Mouse (Mus musculus) limb, embryonic 13.5 days (tissue): Measurements from ENCODE around the gene 4930438A08Rik. TPM values are rescaled to one million over a fixed set of nuclear protein-coding genes. Genes with fewer than 3 reads are reported as not detected.
"Not testable (repeated sequence)": the region's sequence is repeated elsewhere in the genome, so short reads cannot be mapped to it uniquely, and the experiment has no call there.

Experiments used
- ATAC-seq: fragments of 200-750 bp; cut with Nextera tagmentation; 2 replicates; pipeline ENCODE4 v1.8.0; 2017; ENCODE audit warnings: low read depth, moderate number of reproducible peaks, moderate TSS enrichment; ENCODE audit not compliant: low FRiP score
- H3K27ac ChIP-seq: fragments of 300-500 bp; sonication (generic); 2 replicates; pipeline ENCODE4 v1.5.1; 2015; ENCODE audit warnings: inconsistent platforms, mild to moderate bottlenecking, moderate library complexity
- H3K27me3 ChIP-seq: fragments of 300-500 bp; sonication (generic); 2 replicates; pipeline ENCODE4 v1.6.1; 2015; ENCODE audit warnings: mild to moderate bottlenecking, inconsistent platforms
- H3K36me3 ChIP-seq: fragments of 300-500 bp; sonication (generic); 2 replicates; pipeline ENCODE4 v1.6.1; 2015; ENCODE audit warnings: inconsistent platforms, mild to moderate bottlenecking, moderate library complexity
- H3K4me1 ChIP-seq: fragments of 300-500 bp; sonication (generic); 2 replicates; pipeline ENCODE4 v1.6.1; 2015; ENCODE audit warnings: inconsistent platforms
- H3K4me2 ChIP-seq: fragments of 300-500 bp; sonication (generic); replicated peaks from 2 replicates; pipeline ENCODE4 v1.6.1; 2015; ENCODE audit warnings: inconsistent platforms, mild to moderate bottlenecking, moderate library complexity
- H3K4me3 ChIP-seq: fragments of 300-500 bp; sonication (generic); 2 replicates; pipeline ENCODE4 v1.5.1; 2015; ENCODE audit warnings: moderate library complexity, mild to moderate bottlenecking, inconsistent platforms
- H3K9ac ChIP-seq: fragments of 300-500 bp; sonication (generic); 2 replicates; pipeline ENCODE4 v1.6.1; 2015; ENCODE audit warnings: mild to moderate bottlenecking, inconsistent platforms
- H3K9me3 ChIP-seq: fragments of 300-500 bp; sonication (generic); 2 replicates; pipeline ENCODE4 v1.6.1; 2016; ENCODE audit warnings: inconsistent platforms
- WGBS: fragments of 180-500 bp; shearing (Covaris S2); methylation state at CpG from one replicate; pipeline ENCODE4 v1.1.7; 2015; 5-methylcytosine and 5-hydroxymethylcytosine counted together
- polyA plus RNA-seq: library from polyadenylated mRNA; unstranded; fragments of >200 nt; fragmentation: Nextera tagmentation; extraction: Ambion mirVana; gene quantifications from 2 replicates; pipeline ENCODE4 v1.2.1, GENCODE M21; 2015

Gene 4930438A08Rik
- polyA plus RNA-seq, 1 experiment from 2014 or later: 0.09 TPM

GRCm38 (mm10) chr11:58282518-58282917 lies 7.9 kb downstream of the 4930438A08Rik start:
- no peak overlapping the region for H3K4me2 ChIP-seq
- no peaks in the 10 kb centered on the region for H3K4me1 ChIP-seq
- H3K27ac ChIP-seq: no peak overlapping the region
- peaks cover 7% of the 10 kb centered on the region; the same call in 1 of the 2 replicates for H3K27me3 ChIP-seq
- no peak for ATAC-seq
- 84% methylated on average over 5 of the region's 5 CpGs for WGBS
- H3K9me3 ChIP-seq: no peaks in the 10 kb centered on the region
- no peak overlapping the region for H3K4me3 ChIP-seq
- H3K9ac ChIP-seq: no peak overlapping the region
- no peaks in the 10 kb centered on the region for H3K36me3 ChIP-seq

- H3K4me2 ChIP-seq: no peak overlapping the region
- H3K27me3 ChIP-seq: no peaks in the 10 kb centered on the region
- WGBS: 71% methylated on average over 9 of the region's 9 CpGs
Observed at GRCm38 (mm10) chr11:58289992-58290682, 15.5 kb downstream of the 4930438A08Rik start.

GRCm38 (mm10) chr11:58290812-58291211 lies 16.2 kb downstream of the 4930438A08Rik start:
- no peak overlapping the region for H3K4me2 ChIP-seq
- H3K27me3 ChIP-seq: no peaks in the 10 kb centered on the region
- H3K27ac ChIP-seq: no peak overlapping the region
- no peak overlapping the region for H3K9ac ChIP-seq
- no peaks in the 10 kb centered on the region for H3K4me1 ChIP-seq
- H3K36me3 ChIP-seq: no peaks in the 10 kb centered on the region
- no peak for ATAC-seq
- 79% methylated on average over 4 of the region's 4 CpGs for WGBS
- H3K9me3 ChIP-seq: no peaks in the 10 kb centered on the region; the same call in 1 of the 2 replicates
- H3K4me3 ChIP-seq: no peak overlapping the region

More at GRCm38 (mm10) chr11:58289992-58290682, 15.5 kb downstream of the 4930438A08Rik start:
- Histone ChIP-seq H3K9me3 (no peaks in the 10 kb centered on the region; the same call in 1 of the 2 replicates), H3K27ac (no peak overlapping the region), H3K4me1 (no peaks in the 10 kb centered on the region), H3K4me3 (no peak overlapping the region), H3K36me3 (no peaks in the 10 kb centered on the region), H3K9ac (no peak overlapping the region)
- no peak for ATAC-seq

- H3K9me3 ChIP-seq: no peaks in the 10 kb centered on the region; the same call in 1 of the 2 replicates
- no peak overlapping the region for H3K4me3 ChIP-seq
- no peaks in the 10 kb centered on the region for H3K36me3 ChIP-seq
- H3K27me3 ChIP-seq: no peaks in the 10 kb centered on the region
- ATAC-seq: no peak
- 49% methylated on average over 4 of the region's 4 CpGs for WGBS
- no peak overlapping the region for H3K9ac ChIP-seq
- H3K4me1 ChIP-seq: no peaks in the 10 kb centered on the region
- H3K27ac ChIP-seq: no peak overlapping the region
- H3K4me2 ChIP-seq: no peak overlapping the region
Observed at GRCm38 (mm10) chr11:58292791-58293190, 18.2 kb downstream of the 4930438A08Rik start.

- H3K27me3 ChIP-seq: no peaks in the 10 kb centered on the region
- no peak overlapping the region for H3K9ac ChIP-seq
- no peak overlapping the region for H3K4me3 ChIP-seq
- no peak overlapping the region for H3K27ac ChIP-seq
- H3K36me3 ChIP-seq: no peaks in the 10 kb centered on the region
- no peak overlapping the region for H3K4me2 ChIP-seq
- 83% methylated on average over 6 of the region's 6 CpGs for WGBS
- H3K4me1 ChIP-seq: peaks cover 10% of the 10 kb centered on the region
- no peak for ATAC-seq
- no peaks in the 10 kb centered on the region; the same call in 1 of the 2 replicates for H3K9me3 ChIP-seq
Observed at GRCm38 (mm10) chr11:58297396-58297795, 22.8 kb downstream of the 4930438A08Rik start.

- Histone ChIP-seq H3K27me3 (no peaks in the 10 kb centered on the region), H3K9ac (peak overlapping the region; percentile 32; the same call in 1 of the 2 replicates), H3K27ac (no peak overlapping the region), H3K4me1 (peaks cover 16% of the 10 kb centered on the region), H3K36me3 (no peaks in the 10 kb centered on the region), H3K4me3 (peak overlapping the region; percentile 60), H3K9me3 (no peaks in the 10 kb centered on the region), H3K4me2 (peak overlapping the region; percentile 58)
- 11% methylated on average over 13 of the region's 13 CpGs for WGBS
- 0 out of 2 replicates have a peak, but pooled peaks have one; percentile 10 for ATAC-seq
Observed at GRCm38 (mm10) chr11:58301057-58301456, 26.5 kb downstream of the 4930438A08Rik start.

DNA sequence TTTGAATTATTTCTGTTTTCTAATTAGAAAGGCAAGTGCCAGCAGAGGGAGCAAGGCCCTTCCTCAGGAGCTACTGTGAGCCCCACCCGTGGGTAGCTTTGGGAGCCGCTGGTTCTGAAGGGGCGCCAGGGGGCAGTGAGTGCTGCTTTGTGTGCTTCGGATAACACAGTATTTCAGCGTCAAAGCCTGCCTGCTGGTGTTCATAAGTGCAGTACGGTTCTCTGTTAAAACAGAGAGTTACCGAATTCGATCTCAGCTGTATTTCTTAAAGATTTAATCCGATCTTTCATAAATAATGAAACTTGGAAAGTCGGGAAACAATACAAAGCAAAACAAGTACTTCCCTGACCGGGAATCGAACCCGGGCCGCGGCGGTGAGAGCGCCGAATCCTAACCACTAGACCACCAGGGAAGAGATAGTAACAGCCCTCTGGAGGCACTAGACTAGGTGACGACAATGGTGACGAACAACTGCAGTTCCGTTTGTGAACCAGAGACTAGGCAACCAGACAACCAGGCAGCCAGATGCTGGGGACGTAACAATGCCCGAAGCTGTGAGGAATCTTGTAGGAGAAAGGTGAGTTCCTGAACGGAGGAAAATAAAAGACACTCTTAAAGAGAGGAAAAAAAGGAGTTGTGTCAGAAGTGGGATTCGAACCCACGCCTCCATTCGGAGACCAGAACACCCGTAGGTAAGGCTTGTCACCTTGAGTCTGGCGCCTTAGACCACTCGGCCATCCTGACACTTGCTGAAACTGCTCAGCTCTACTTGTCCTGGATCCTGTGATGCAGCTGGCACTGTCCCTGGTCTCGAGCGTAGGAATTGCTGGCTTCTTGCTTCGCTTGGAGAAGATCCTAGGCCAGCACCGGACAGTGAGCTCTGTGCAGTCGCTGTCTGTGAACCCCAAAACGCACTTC lies 27.5 kb downstream of the 4930438A08Rik start:
- Histone ChIP-seq H3K9ac (peak overlapping the region; percentile 69), H3K27me3 (no peaks in the 10 kb centered on the region), H3K9me3 (no peaks in the 10 kb centered on the region), H3K27ac (peak overlapping the region; percentile 92), H3K4me2 (peak overlapping the region; percentile 58), H3K4me3 (peak overlapping the region; percentile 60), H3K36me3 (no peaks in the 10 kb centered on the region), H3K4me1 (peaks cover 20% of the 10 kb centered on the region)
- ATAC-seq: peak; percentile 90
- under 1% methylated on average over 36 of the region's 36 CpGs for WGBS

DNA sequence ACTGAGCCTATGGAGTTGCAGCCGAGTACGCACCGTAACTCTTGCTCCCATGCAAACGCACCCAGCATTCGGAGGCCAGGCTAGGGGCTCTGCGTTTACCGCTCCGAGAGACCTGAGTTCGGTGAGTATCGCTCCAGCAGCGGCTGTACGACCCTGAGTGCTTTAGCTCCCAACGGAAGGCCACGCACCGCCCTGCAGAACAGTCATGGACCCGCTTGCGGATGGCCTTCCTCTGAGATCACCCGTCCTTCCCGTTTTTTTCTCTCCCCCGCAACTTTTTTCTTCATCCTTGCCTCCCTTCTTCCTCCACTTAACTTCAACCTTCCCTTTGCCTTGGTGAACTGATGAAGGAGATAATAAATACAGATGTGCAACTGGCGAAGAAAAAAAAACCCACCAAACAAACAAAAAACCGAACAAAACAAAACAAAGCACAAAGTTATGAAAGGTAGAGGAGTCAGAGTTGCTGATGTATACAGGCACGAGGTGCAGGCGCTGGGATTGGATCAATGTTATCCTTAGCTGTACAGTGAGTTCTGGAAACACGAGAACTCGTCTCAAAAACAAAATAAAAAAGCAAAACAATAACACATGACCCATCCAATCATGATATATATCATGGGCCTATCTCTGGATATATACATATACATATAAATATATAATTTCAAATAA lies 28.3 kb downstream of the 4930438A08Rik start:
- peak; percentile 38 for ATAC-seq
- H3K9me3 ChIP-seq: no peaks in the 10 kb centered on the region
- H3K27me3 ChIP-seq: no peaks in the 10 kb centered on the region
- no peaks in the 10 kb centered on the region for H3K36me3 ChIP-seq
- peak overlapping the region; percentile 58 for H3K4me2 ChIP-seq
- WGBS: under 1% methylated on average over 26 of the region's 26 CpGs
- H3K4me1 ChIP-seq: peaks cover 26% of the 10 kb centered on the region
- peak overlapping the region; percentile 60 for H3K4me3 ChIP-seq
- H3K9ac ChIP-seq: peak overlapping the region; percentile 69
- peak overlapping the region; percentile 92 for H3K27ac ChIP-seq

DNA sequence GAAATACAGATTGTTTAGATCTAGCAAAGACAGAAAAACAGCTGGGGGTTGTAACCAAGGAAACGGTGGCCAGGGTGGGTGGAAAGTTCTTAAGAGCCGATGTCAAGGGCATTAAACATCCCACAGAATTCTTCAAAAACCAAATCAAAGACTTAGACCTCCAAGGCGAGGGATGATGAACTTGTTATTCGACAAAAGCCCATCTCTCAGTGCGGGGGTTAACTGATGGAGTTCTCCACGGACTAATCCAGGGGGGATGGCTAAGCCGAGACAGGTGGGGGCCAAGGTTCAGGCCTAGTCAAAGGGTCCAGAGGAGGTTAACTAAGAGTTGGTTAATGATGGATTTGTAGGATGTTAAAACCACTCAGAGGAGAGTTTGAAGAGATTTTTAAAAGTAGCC lies 29.0 kb downstream of the 4930438A08Rik start:
- H3K27ac ChIP-seq: no peak overlapping the region
- H3K36me3 ChIP-seq: no peaks in the 10 kb centered on the region
- peaks cover 30% of the 10 kb centered on the region for H3K4me1 ChIP-seq
- H3K27me3 ChIP-seq: no peaks in the 10 kb centered on the region
- peak overlapping the region; percentile 15 for H3K4me3 ChIP-seq
- H3K4me2 ChIP-seq: peak overlapping the region; percentile 58
- no peaks in the 10 kb centered on the region for H3K9me3 ChIP-seq
- no peak overlapping the region for H3K9ac ChIP-seq
- ATAC-seq: no peak
- 28% methylated on average over 7 of the region's 7 CpGs for WGBS

GRCm38 (mm10) chr11:58305299-58305698 lies 30.7 kb downstream of the 4930438A08Rik start:
- H3K4me2 ChIP-seq: not testable (repeated sequence)

GRCm38 (mm10) chr11:58306860-58307308 lies 32.3 kb downstream of the 4930438A08Rik start, which contains the start of gene Zfp692:
TSS of gene Zfp692 (plus strand) at chr11:58307069.
- no peaks in the 10 kb centered on the region for H3K27me3 ChIP-seq
- peak within 1 kb of the TSS; percentile 76 for H3K9ac ChIP-seq
- peaks cover 19% of the 10 kb centered on the region for H3K36me3 ChIP-seq
- H3K9me3 ChIP-seq: no peaks in the 10 kb centered on the region
- under 1% methylated on average over 34 of the region's 34 CpGs for WGBS
- ATAC-seq: peak; percentile 68
- peak within 1 kb of the TSS; percentile 56 for H3K4me3 ChIP-seq
- peak within 1 kb of the TSS; percentile 90 for H3K4me2 ChIP-seq
- peaks cover 20% of the 10 kb centered on the region for H3K4me1 ChIP-seq
- peak within 1 kb of the TSS; percentile 79; the same call in 1 of the 2 replicates for H3K27ac ChIP-seq

More at GRCm38 (mm10) chr11:58305299-58305698, 30.7 kb downstream of the 4930438A08Rik start:
- WGBS: 93% methylated on average over 8 of the region's 8 CpGs
- H3K9ac ChIP-seq, H3K27me3 ChIP-seq, H3K9me3 ChIP-seq, H3K36me3 ChIP-seq, H3K4me3 ChIP-seq, ATAC-seq, H3K27ac ChIP-seq: not testable (repeated sequence)
- peaks cover 30% of the 10 kb centered on the region for H3K4me1 ChIP-seq
